ENCODE assay signal across 8 mouse cellular contexts in genomic region chr7:25141761-25142160, GRCm38 (mm10). TPM values are rescaled to one million over a fixed set of nuclear protein-coding genes. Genes with fewer than 3 reads are reported as not detected.
DNase-seq lines count a peak whose midpoint lies in the region; ATAC-seq and TF ChIP-seq lines count a peak whose summit lies in the region.

No protein-coding gene starts in this region.

- peak; percentile 69 for ATAC-seq in heart, postnatal 0 days (ENCODE audit: insufficient read depth, low read depth)
- ATAC-seq in lung, postnatal 0 days: peak; percentile 64
- no peak for ATAC-seq in forebrain, embryonic 15.5 days (replicated peaks)

- H3K4me3 ChIP-seq in heart, postnatal 0 days (ENCODE audit: low read depth, low read length): no peak overlapping the region
- no peak overlapping the region for H3K4me3 ChIP-seq in ES-Bruce4 (ENCODE audit: low read depth, low read length)
- H3K4me3 ChIP-seq in lung, postnatal 0 days (ENCODE audit: low read depth, low read length): no peak overlapping the region
- H3K4me3 ChIP-seq in forebrain, embryonic 15.5 days: no peak overlapping the region

- H3K4me2 ChIP-seq in heart, postnatal 0 days (ENCODE audit: low read depth, low read length): no peak overlapping the region
- H3K4me2 ChIP-seq in lung, postnatal 0 days (replicated peaks; ENCODE audit: low read depth, low read length): no peak overlapping the region
- no peak overlapping the region for H3K4me2 ChIP-seq in forebrain, embryonic 15.5 days (replicated peaks)

- H3K27ac ChIP-seq in heart, postnatal 0 days (ENCODE audit: low read depth): no peak overlapping the region
- no peak overlapping the region for H3K27ac ChIP-seq in ES-Bruce4 (ENCODE audit: insufficient read depth, low read length)
- H3K27ac ChIP-seq in lung, postnatal 0 days (ENCODE audit: low read length): no peak overlapping the region
- H3K27ac ChIP-seq in forebrain, embryonic 15.5 days (replicated peaks): no peak overlapping the region

- peaks cover 7% of the 10 kb centered on the region; the same call in 1 of the 2 replicates for H3K27me3 ChIP-seq in heart, postnatal 0 days (ENCODE audit: control insufficient read depth, insufficient read depth, low read length)
- H3K27me3 ChIP-seq in ES-Bruce4 (ENCODE audit: control insufficient read depth, insufficient read depth, low read length, poor library complexity, severe bottlenecking): no peaks in the 10 kb centered on the region
- no peaks in the 10 kb centered on the region for H3K27me3 ChIP-seq in lung, postnatal 0 days (replicated peaks; ENCODE audit: insufficient read depth, low read length)
- no peaks in the 10 kb centered on the region for H3K27me3 ChIP-seq in forebrain, embryonic 15.5 days

- H3K9me3 ChIP-seq in heart, postnatal 0 days (replicated peaks; ENCODE audit: control insufficient read depth, low read length): no peaks in the 10 kb centered on the region
- H3K9me3 ChIP-seq in ES-Bruce4 (replicated peaks; ENCODE audit: control insufficient read depth, insufficient read depth, low read length, poor library complexity, severe bottlenecking): no peaks in the 10 kb centered on the region
- H3K9me3 ChIP-seq in lung, postnatal 0 days (ENCODE audit: low read length): no peaks in the 10 kb centered on the region
- no peaks in the 10 kb centered on the region for H3K9me3 ChIP-seq in forebrain, embryonic 15.5 days

- DNase-seq in heart, postnatal 0 days (ENCODE audit: low spot score): peak; percentile 53
- no peak for DNase-seq in heart, adult 8-10 months (ENCODE audit: low spot score)
- peak; percentile 12 for DNase-seq in fibroblast of lung, adult 2 months (ENCODE audit: low read depth)
- peak; percentile 77 for DNase-seq in lung, postnatal 0 days (ENCODE audit: low spot score)
- peak; percentile 60 for DNase-seq in urinary bladder, postnatal 14 days (ENCODE audit: low spot score)
- no peak for DNase-seq in cerebellum, postnatal 36 days

- H3K9ac ChIP-seq in heart, postnatal 0 days (replicated peaks; ENCODE audit: low read depth, low read length): no peak overlapping the region
- H3K9ac ChIP-seq in ES-Bruce4 (ENCODE audit: low read depth, poor library complexity, severe bottlenecking): no peak overlapping the region
- no peak overlapping the region for H3K9ac ChIP-seq in lung, postnatal 0 days (replicated peaks; ENCODE audit: low read depth)
- H3K9ac ChIP-seq in forebrain, embryonic 15.5 days (replicated peaks): no peak overlapping the region

- no peak for TF ChIP-seq EP300 in heart, postnatal 0 days (IDR thresholded peaks at IDR 0.05; ENCODE audit: low read depth)
- TF ChIP-seq EP300 in ES-Bruce4 (IDR thresholded peaks at IDR 0.05; ENCODE audit: insufficient read depth, low read depth, low read length): no peak
- no peak for TF ChIP-seq EP300 in lung, postnatal 0 days (IDR thresholded peaks at IDR 0.05)

- H3K4me1 ChIP-seq in heart, postnatal 0 days (ENCODE audit: control insufficient read depth, insufficient read depth): no peaks in the 10 kb centered on the region
- H3K4me1 ChIP-seq in ES-Bruce4 (ENCODE audit: control insufficient read depth, insufficient read depth, low read length): no peaks in the 10 kb centered on the region
- H3K4me1 ChIP-seq in lung, postnatal 0 days (ENCODE audit: insufficient read depth, low read depth, low read length): no peaks in the 10 kb centered on the region
- H3K4me1 ChIP-seq in forebrain, embryonic 15.5 days: no peaks in the 10 kb centered on the region

- H3K36me3 ChIP-seq in heart, postnatal 0 days (replicated peaks; ENCODE audit: control insufficient read depth, insufficient read depth, low read length): no peaks in the 10 kb centered on the region
- H3K36me3 ChIP-seq in ES-Bruce4 (ENCODE audit: control insufficient read depth, insufficient read depth, low read length, poor library complexity, severe bottlenecking): no peaks in the 10 kb centered on the region
- H3K36me3 ChIP-seq in lung, postnatal 0 days (ENCODE audit: insufficient read depth, low read length): no peaks in the 10 kb centered on the region
- H3K36me3 ChIP-seq in forebrain, embryonic 15.5 days: no peaks in the 10 kb centered on the region

- WGBS in heart, postnatal 0 days: 0% methylated on average over 5 of the region's 5 CpGs
- 2% methylated on average over 5 of the region's 5 CpGs for WGBS in lung, postnatal 0 days
- WGBS in forebrain, embryonic 15.5 days: 7% methylated on average over 5 of the region's 5 CpGs

- peak; percentile 25 for TF ChIP-seq CTCF in heart, postnatal 0 days (IDR thresholded peaks at IDR 0.05; ENCODE audit: low read depth)
- TF ChIP-seq CTCF in ES-Bruce4 (IDR thresholded peaks at IDR 0.05; ENCODE audit: low read depth, low read length): peak; percentile 13
- TF ChIP-seq CTCF in lung, postnatal 0 days (IDR thresholded peaks at IDR 0.05): peak; percentile 33

- TF ChIP-seq POLR2A in ES-Bruce4 (IDR thresholded peaks at IDR 0.05; ENCODE audit: insufficient read depth, low read length): no peak

RNA-seq across cellular contexts. Expression of gene Pou2f2, which starts 37.8 kb away (rescaled TPM):
- under 0.01 and 0.15 TPM in 2 replicates for total RNA-seq in heart, postnatal 0 days (2014; rRNA removed; ENCODE audit: low replicate concordance)
- 0.25 and 0.26 TPM in 2 replicates for polyA plus RNA-seq in heart, postnatal 0 days (2015; fragmentation: Nextera tagmentation; extraction: Ambion mirVana)
- total RNA-seq in heart, adult 8-10 months (2022): under 1 TPM; 0.49 to 0.72 (median 0.55) TPM
- polyA plus RNA-seq in ES-Bruce4 (2011; ENCODE audit: insufficient read depth, insufficient read length, low read depth, missing spikeins): 1.8 and 2.1 TPM in 2 replicates
- polyA plus RNA-seq in lung, postnatal 0 days (2015; fragmentation: Nextera tagmentation; extraction: Ambion mirVana): 0.98 and 1.4 TPM in 2 replicates
- 17.4 and 17.5 TPM in 2 replicates for polyA plus RNA-seq in forebrain, embryonic 15.5 days (2015; fragmentation: Nextera tagmentation; extraction: Ambion mirVana)

Comparison
In these comparisons a context has a peak if more than half of its experiments do, and no peak if none do; other contexts are left out.
1. DNase-seq: peak in heart, postnatal 0 days (single experiment), fibroblast of lung, adult 2 months (single experiment), lung, postnatal 0 days (single experiment) and urinary bladder, postnatal 14 days (single experiment); none in heart, adult 8-10 months (single experiment) and cerebellum, postnatal 36 days (0 of 2).
2. Peak in every context shown above with its lines, with median percentiles within 50 percentile points of each other: CTCF ChIP-seq.